Mouse (Mus musculus) duodenum, adult 2 months (tissue): ENCODE measurements around the gene Smpdl3a. TPM values are rescaled to one million over a fixed set of nuclear protein-coding genes. Genes with fewer than 3 reads are reported as not detected.

Experiments
- polyA plus RNA-seq: library from polyadenylated mRNA; depleted of rRNA; stranded (reverse); fragments of >200 nt; gene quantifications from 2 replicates; pipeline ENCODE4 v1.2.3, GENCODE M21; 2012; ENCODE audit warnings: low replicate concordance; rRNA removed

Gene Smpdl3a
- polyA plus RNA-seq: 129 and 234 TPM in 2 replicates

GRCm38 (mm10) chr10:57794018-57794417 lies at the start of gene Smpdl3a:
TSS of gene Smpdl3a (plus strand) at chr10:57794335.

GRCm38 (mm10) chr10:57784876-57785150 lies 9.3 kb upstream of the Smpdl3a start, which contains the start of gene Fabp7:
TSS of gene Fabp7 (plus strand) at chr10:57784881.

Other genes starting within 250 kb of the Smpdl3a start
- gene Pkib, start 162.4 kb upstream of the Smpdl3a start, polyA plus RNA-seq: 0.34 and 0.52 TPM in 2 replicates
- not detected in 2 replicates for gene Fabp7, start 9.5 kb upstream of the Smpdl3a start, polyA plus RNA-seq